Mouse (Mus musculus) liver, embryonic 14.5 days (tissue): ENCODE data around the gene Enox1. TPM values are rescaled to one million over a fixed set of nuclear protein-coding genes. Genes with fewer than 3 reads are reported as not detected.

Experiments used
- ATAC-seq: fragments of 200-750 bp; cut with Nextera tagmentation; 2 replicates; pipeline ENCODE4 v1.8.0; 2017; ENCODE audit warnings: moderate number of reproducible peaks, mild to moderate bottlenecking, moderate library complexity; ENCODE audit not compliant: insufficient read depth
- DNase-seq, 3 experiments: peaks; one replicate each; pipeline ENCODE4 v3.0.0-alpha.2; 2012 to 2013; ENCODE audit warnings: low read depth in 3 of 3, low spot score in 3 of 3
- H3K27ac ChIP-seq: fragments of 300-500 bp; sonication (generic); 2 replicates; pipeline ENCODE4 v1.5.1; 2014; ENCODE audit warnings: moderate library complexity, mild to moderate bottlenecking, control low read depth, inconsistent platforms
- H3K27me3 ChIP-seq: fragments of 300-500 bp; sonication (generic); 2 replicates; pipeline ENCODE4 v1.6.1; 2014; ENCODE audit warnings: mild to moderate bottlenecking, low read length, moderate library complexity; ENCODE audit not compliant: control insufficient read depth, insufficient read depth
- H3K36me3 ChIP-seq: fragments of 300-500 bp; sonication (generic); replicated peaks from 2 replicates; pipeline ENCODE4 v1.6.1; 2014; ENCODE audit warnings: low read depth; ENCODE audit not compliant: control insufficient read depth, insufficient read depth
- H3K4me1 ChIP-seq, 2 experiments: fragments of 200-500 bp in 1 of 2; fragments of 300-500 bp in 1 of 2; sonication (generic) in 1 of 2; replicated peaks; 2 replicates each; pipeline ENCODE4 v1.6.1; 2012 to 2014; ENCODE audit warnings: antibody characterized with exemption in 1 of 2, inconsistent platforms in 1 of 2, low read length in 1 of 2; ENCODE audit not compliant: control insufficient read depth in 2 of 2, insufficient read depth in 2 of 2
- H3K4me2 ChIP-seq: fragments of 300-500 bp; sonication (generic); 2 replicates; pipeline ENCODE4 v1.6.1; 2014; ENCODE audit warnings: low read depth, mild to moderate bottlenecking, control low read depth, moderate library complexity
- H3K4me3 ChIP-seq, 2 experiments: fragments of 200-500 bp in 1 of 2; fragments of 300-500 bp in 1 of 2; sonication (generic) in 1 of 2; 2 replicates each; pipeline ENCODE4 v1.5.1; 2012 to 2014; ENCODE audit warnings: low read depth in 2 of 2, low read length in 2 of 2, mild to moderate bottlenecking in 2 of 2, control low read depth in 1 of 2, inconsistent platforms in 1 of 2, moderate library complexity in 1 of 2; ENCODE audit not compliant: insufficient read depth in 1 of 2
- H3K9ac ChIP-seq: fragments of 300-500 bp; sonication (generic); replicated peaks from 2 replicates; pipeline ENCODE4 v1.6.1; 2014; ENCODE audit warnings: mild to moderate bottlenecking, control low read depth, moderate library complexity
- H3K9me3 ChIP-seq: fragments of 300-500 bp; sonication (generic); 2 replicates; pipeline ENCODE4 v1.6.1; 2016; ENCODE audit warnings: low read length, mixed read lengths; ENCODE audit not compliant: control insufficient read depth
- CTCF ChIP-seq: IDR thresholded peaks from 2 replicates; pipeline ENCODE4 v1.5.1; 2016; ENCODE audit warnings: antibody characterized with exemption, low read depth, control low read depth
- EP300 ChIP-seq: IDR thresholded peaks from 2 replicates; pipeline ENCODE4 v1.6.1; 2016; ENCODE audit warnings: antibody characterized with exemption, low read depth
- WGBS: fragments of 180-500 bp; shearing (Covaris S2); extraction: QIAGEN DNeasy Blood & Tissue Kit; methylation state at CpG from one replicate; pipeline ENCODE4 v1.1.7; 2014; ENCODE audit not compliant: insufficient replicate concordance; 5-methylcytosine and 5-hydroxymethylcytosine counted together
- polyA plus RNA-seq, 2 experiments: library from polyadenylated mRNA; depleted of rRNA in 1 of 2; stranded (reverse) in 1 of 2; unstranded in 1 of 2; fragments of >200 nt; fragmentation: Nextera tagmentation in 1 of 2; extraction: Ambion mirVana in 1 of 2; gene quantifications; 2 replicates each; pipeline versions ENCODE4 v1.2.1 to v1.2.3; 2012 to 2014

Enox1 gene
- polyA plus RNA-seq, 2 experiments = 0.07 to 0.10 TPM

DNA sequence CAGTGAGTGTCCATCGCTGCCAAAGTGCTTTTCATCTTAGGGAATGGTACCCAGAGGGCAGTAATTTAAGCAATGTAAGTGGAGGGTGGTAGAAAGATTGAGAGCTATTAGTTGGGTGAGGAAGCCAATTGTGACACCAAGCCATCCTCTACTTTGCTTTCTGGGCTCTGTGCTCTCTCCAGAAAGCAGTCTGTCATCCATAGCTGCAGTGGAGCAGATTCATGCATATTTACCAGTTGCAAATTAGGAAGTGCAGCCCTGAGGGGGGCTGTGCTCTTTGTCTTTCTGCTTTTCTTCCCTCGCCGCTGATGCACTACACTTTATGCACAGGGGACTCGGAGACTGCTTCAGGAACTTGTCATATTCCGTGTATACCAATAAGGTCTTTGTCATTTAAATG is 221.3 kb downstream of the Enox1 start:
- Histone ChIP-seq H3K4me3 (no peak overlapping the region), H3K4me2 (no peak overlapping the region), H3K36me3 (no peaks in the 10 kb centered on the region), H3K27ac (no peak overlapping the region), H3K4me1 (peaks cover 0 to 2% of the 10 kb centered on the region in 2 experiments; a peak in 1 of 4 replicates), H3K9ac (no peak overlapping the region), H3K27me3 (no peaks in the 10 kb centered on the region; the same call in 1 of the 2 replicates), H3K9me3 (no peaks in the 10 kb centered on the region)
- ATAC-seq = no peak
- TF ChIP-seq EP300 = no peak
- TF ChIP-seq CTCF = no peak
- no peak for DNase-seq
- WGBS = 56% methylated on average over 5 of the region's 5 CpGs

DNA sequence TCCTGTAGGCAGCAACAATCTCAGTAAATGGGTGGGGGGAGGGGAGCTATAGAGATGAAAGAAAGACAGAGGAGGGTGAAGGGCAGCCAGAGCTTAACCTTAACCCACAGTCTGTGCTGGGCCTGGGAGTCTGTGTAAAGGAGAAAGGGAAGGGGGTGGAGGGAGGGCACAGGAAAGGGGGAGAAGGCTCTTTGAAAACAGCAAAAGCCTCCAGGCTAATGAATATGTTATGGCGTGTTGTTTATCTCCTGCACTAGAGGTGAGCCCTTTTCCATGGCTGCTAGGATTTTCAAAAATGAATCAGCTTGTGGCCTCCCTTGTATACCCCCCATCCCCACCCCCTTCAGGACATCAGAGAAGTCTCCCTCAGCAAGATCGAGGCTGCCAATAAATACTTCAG is 225.0 kb downstream of the Enox1 start:
- H3K27me3 ChIP-seq = no peaks in the 10 kb centered on the region; the same call in 1 of the 2 replicates
- WGBS = 47% methylated on average over 2 of the region's 2 CpGs
- ATAC-seq (no peak), DNase-seq (no peak)
- TF ChIP-seq EP300 (no peak), CTCF (no peak)
- no peak overlapping the region for H3K4me3 ChIP-seq
- no peak overlapping the region for H3K4me2 ChIP-seq
- H3K4me1 ChIP-seq = no peaks in the 10 kb centered on the region
- H3K9me3 ChIP-seq = no peaks in the 10 kb centered on the region
- no peaks in the 10 kb centered on the region for H3K36me3 ChIP-seq
- no peak overlapping the region for H3K27ac ChIP-seq
- no peak overlapping the region for H3K9ac ChIP-seq

DNA sequence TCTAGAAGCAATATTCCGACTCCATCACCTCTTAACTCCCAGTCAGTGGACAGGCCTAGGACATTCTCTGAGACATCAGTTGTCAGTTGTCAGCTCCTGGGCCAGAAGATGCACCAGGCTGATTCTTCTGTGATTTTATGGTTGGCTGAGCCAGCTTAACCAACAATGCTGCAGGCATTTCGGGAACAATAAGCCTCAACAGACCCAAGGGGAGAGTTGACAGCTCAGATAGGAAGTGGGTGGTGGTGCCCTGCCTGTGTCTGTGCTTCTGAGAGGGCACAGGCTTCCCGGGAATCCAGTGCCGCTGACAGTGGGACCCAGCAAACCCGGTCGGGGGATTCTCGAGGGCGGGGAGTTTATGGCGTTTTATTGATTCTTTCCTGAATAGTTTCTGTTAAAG is 229.1 kb downstream of the Enox1 start:
- no peak overlapping the region for H3K4me3 ChIP-seq
- H3K4me1 ChIP-seq = no peaks in the 10 kb centered on the region
- no peak overlapping the region for H3K9ac ChIP-seq
- TF ChIP-seq CTCF (no peak), EP300 (no peak)
- no peak overlapping the region for H3K27ac ChIP-seq
- H3K27me3 ChIP-seq = no peaks in the 10 kb centered on the region
- 43% methylated on average over 9 of the region's 9 CpGs for WGBS
- ATAC-seq = no peak
- H3K9me3 ChIP-seq = no peaks in the 10 kb centered on the region
- no peak overlapping the region for H3K4me2 ChIP-seq
- DNase-seq = no peak
- no peaks in the 10 kb centered on the region for H3K36me3 ChIP-seq

DNA sequence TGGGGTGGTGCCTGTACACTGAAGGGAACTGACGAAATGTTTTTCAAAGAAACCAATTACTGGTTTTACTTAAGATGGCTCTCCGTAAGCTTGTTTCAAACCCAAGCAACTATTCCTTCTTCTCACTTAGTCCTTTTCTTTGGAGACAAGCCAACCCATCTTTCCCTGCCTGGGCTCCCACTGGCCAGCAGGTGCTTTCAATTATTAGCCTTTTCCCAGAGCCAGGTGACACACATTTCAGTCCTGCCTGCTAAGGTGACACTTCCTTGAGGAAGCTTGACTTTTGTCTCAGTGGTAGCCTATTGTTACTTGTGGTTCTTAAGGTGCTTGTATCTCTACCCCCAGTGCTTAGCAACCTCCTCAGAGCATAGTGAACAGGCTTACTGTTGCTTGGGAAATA is 231.3 kb downstream of the Enox1 start:
- Histone ChIP-seq H3K27ac (no peak overlapping the region), H3K4me1 (no peaks in the 10 kb centered on the region), H3K4me2 (no peak overlapping the region), H3K27me3 (no peaks in the 10 kb centered on the region), H3K9me3 (no peaks in the 10 kb centered on the region), H3K4me3 (no peak overlapping the region), H3K36me3 (no peaks in the 10 kb centered on the region), H3K9ac (no peak overlapping the region)
- WGBS = 60% methylated on average over 2 of the region's 2 CpGs
- TF ChIP-seq EP300 = no peak
- no peak for TF ChIP-seq CTCF
- ATAC-seq (no peak), DNase-seq (no peak)

DNA sequence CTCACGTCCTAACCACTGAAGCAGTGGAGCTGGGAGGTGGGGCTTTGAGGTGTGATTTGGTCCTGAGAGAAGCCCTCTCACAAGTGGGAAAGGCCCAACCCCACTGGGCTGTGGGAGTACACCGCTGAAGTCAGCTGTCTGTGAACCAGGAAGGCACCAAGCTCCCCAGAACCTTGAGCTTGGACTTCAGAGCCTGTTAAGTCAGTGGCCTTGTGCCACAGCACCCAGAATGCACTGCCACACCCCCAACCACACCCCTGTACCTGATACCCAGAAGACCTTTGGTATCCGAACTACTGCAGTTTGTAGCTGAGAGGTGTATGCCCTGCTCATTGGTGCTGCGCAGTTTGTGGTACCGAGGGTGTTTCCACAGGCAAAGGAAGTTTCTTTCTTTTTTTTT is 232.7 kb downstream of the Enox1 start:
- Histone ChIP-seq H3K4me3 (no peak overlapping the region), H3K9ac (no peak overlapping the region), H3K4me1 (no peaks in the 10 kb centered on the region), H3K9me3 (no peaks in the 10 kb centered on the region), H3K27me3 (no peaks in the 10 kb centered on the region), H3K27ac (no peak overlapping the region), H3K4me2 (no peak overlapping the region), H3K36me3 (no peaks in the 10 kb centered on the region)
- WGBS = 52% methylated on average over 5 of the region's 5 CpGs
- TF ChIP-seq EP300 (no peak), CTCF (no peak)
- DNase-seq (no peak), ATAC-seq (no peak)
